Mouse (Mus musculus) thymus, adult 2 months (tissue): ENCODE results near the gene Olfr1253.

ENCODE experiments used
- CTCF ChIP-seq: fragments of 200-500 bp; IDR thresholded peaks from 2 replicates; pipeline ENCODE4 v1.5.1; 2012; ENCODE audit warnings: mild to moderate bottlenecking, control low read depth, low read length, moderate library complexity, borderline replicate concordance; ENCODE audit not compliant: control insufficient read depth, poor library complexity, insufficient read depth; ENCODE audit errors: extremely low read depth
- POLR2A ChIP-seq: fragments of 200-500 bp; IDR thresholded peaks from 2 replicates; pipeline ENCODE4 v1.6.1; 2012; ENCODE audit warnings: mild to moderate bottlenecking, low read length, control low read depth, moderate library complexity; ENCODE audit not compliant: control insufficient read depth, poor library complexity, insufficient read depth; ENCODE audit errors: extremely low read depth

- no peak for TF ChIP-seq POLR2A
- no peak for TF ChIP-seq CTCF
Observed at GRCm38 (mm10) chr2:89793519-89793918, 36.6 kb upstream of the Olfr1253 start, which contains the start of gene Olfr1254.
